Mouse (Mus musculus) CH12.LX (cell line): ENCODE results near the gene Slc25a11. TPM values are rescaled to one million over a fixed set of nuclear protein-coding genes. Genes with fewer than 3 reads are reported as not detected.

ENCODE experiments used
- DNase-seq: peaks from one replicate; pipeline ENCODE4 v3.0.0-alpha.2; 2013; ENCODE audit errors: extremely low read depth
- H3K27ac ChIP-seq: 2 replicates; pipeline ENCODE4 v1.5.1; 2012; ENCODE audit warnings: low read depth, mild to moderate bottlenecking, control low read depth, moderate library complexity; ENCODE audit not compliant: insufficient read depth
- H3K27me3 ChIP-seq: replicated peaks from 2 replicates; pipeline ENCODE3; 2012; ENCODE audit warnings: inconsistent platforms
- H3K36me3 ChIP-seq, 2 experiments: replicated peaks in 1 of 2; 2 replicates each; pipeline versions ENCODE3 to v1.6.1; 2012; ENCODE audit warnings: inconsistent platforms in 1 of 2, low read length in 1 of 2, mild to moderate bottlenecking in 1 of 2, mixed read lengths in 1 of 2, moderate library complexity in 1 of 2; ENCODE audit not compliant: control insufficient read depth in 1 of 2, insufficient read depth in 1 of 2
- H3K4me1 ChIP-seq, 2 experiments: 2 replicates each; pipeline ENCODE4 v1.6.1; 2012; ENCODE audit warnings: inconsistent platforms in 1 of 2, moderate library complexity in 1 of 2; ENCODE audit not compliant: insufficient read depth in 2 of 2, control insufficient read depth in 1 of 2
- H3K4me2 ChIP-seq: 2 replicates; pipeline ENCODE4 v1.6.1; 2012; ENCODE audit warnings: low read depth, mild to moderate bottlenecking, control low read depth; ENCODE audit not compliant: poor library complexity, insufficient read depth, severe bottlenecking
- H3K4me3 ChIP-seq, 3 experiments: fragments of 150-350 bp in 1 of 3; sonication (generic) in 1 of 3; replicated peaks in 1 of 3; 2 replicates each; pipeline versions ENCODE3 to v1.5.1; 2011 to 2012; ENCODE audit warnings: low read depth in 2 of 3, low read length in 2 of 3, mild to moderate bottlenecking in 2 of 3, moderate library complexity in 2 of 3, control low read depth in 1 of 3, improper control_type of control experiment in 1 of 3, inconsistent platforms in 1 of 3, mixed read lengths in 1 of 3; ENCODE audit not compliant: poor library complexity in 1 of 3
- H3K79me2 ChIP-seq: replicated peaks from 2 replicates; pipeline ENCODE4 v1.6.1; 2012; ENCODE audit warnings: mild to moderate bottlenecking, moderate library complexity; ENCODE audit not compliant: control insufficient read depth, poor library complexity, insufficient read depth, severe bottlenecking; ENCODE audit errors: extremely low read depth
- H3K9ac ChIP-seq: 2 replicates; pipeline ENCODE4 v1.6.1; 2012; ENCODE audit warnings: low read depth, mild to moderate bottlenecking, control low read depth, moderate library complexity; ENCODE audit not compliant: insufficient read depth
- H3K9me3 ChIP-seq: replicated peaks from 2 replicates; pipeline ENCODE3; 2012; ENCODE audit warnings: low read length, inconsistent platforms, mixed read lengths
- ELF1 ChIP-seq: IDR thresholded peaks from 2 replicates; pipeline ENCODE4 v1.6.1; 2014; ENCODE audit warnings: low read depth, mild to moderate bottlenecking, inconsistent platforms, low read length, improper control_type of control experiment
- HCFC1 ChIP-seq: IDR thresholded peaks from 2 replicates; pipeline ENCODE4 v1.6.1; 2012; ENCODE audit warnings: low read depth, mild to moderate bottlenecking, inconsistent platforms, low read length, improper control_type of control experiment
- JUN ChIP-seq: IDR thresholded peaks from 2 replicates; pipeline ENCODE4 v1.6.1; 2011; ENCODE audit warnings: low read depth, mild to moderate bottlenecking, low read length, improper control_type of control experiment, moderate library complexity; ENCODE audit not compliant: insufficient read depth
- MAX ChIP-seq: IDR thresholded peaks from 2 replicates; pipeline ENCODE4 v1.6.1; 2011; ENCODE audit warnings: low read length, improper control_type of control experiment
- MXI1 ChIP-seq: IDR thresholded peaks from 2 replicates; pipeline ENCODE4 v1.6.1; 2011; ENCODE audit warnings: mild to moderate bottlenecking, low read depth, low read length, improper control_type of control experiment
- MYC ChIP-seq: IDR thresholded peaks from 2 replicates; pipeline ENCODE4 v1.6.1; 2011; ENCODE audit warnings: low read depth, mild to moderate bottlenecking, improper control_type of control experiment, low read length
- NELFE ChIP-seq: IDR thresholded peaks from 2 replicates; pipeline ENCODE4 v1.6.1; 2011; ENCODE audit warnings: low read depth, low read length, improper control_type of control experiment
- POLR2A ChIP-seq: IDR thresholded peaks from 2 replicates; pipeline ENCODE4 v1.6.1; 2011; ENCODE audit warnings: low read depth, mild to moderate bottlenecking, improper control_type of control experiment, low read length
- POLR2AphosphoS2 ChIP-seq: IDR thresholded peaks from 2 replicates; pipeline ENCODE4 v1.6.1; 2011; ENCODE audit warnings: low read depth, low read length, improper control_type of control experiment
- RCOR1 ChIP-seq: conservative IDR thresholded peaks from 2 replicates; pipeline ENCODE4 v1.6.1; 2012; ENCODE audit warnings: low read depth, mild to moderate bottlenecking, inconsistent platforms, low read length, improper control_type of control experiment
- SIN3A ChIP-seq: IDR thresholded peaks from 2 replicates; pipeline ENCODE4 v1.6.1; 2012; ENCODE audit warnings: low read length, improper control_type of control experiment, inconsistent platforms
- TBP ChIP-seq: conservative IDR thresholded peaks from 2 replicates; pipeline ENCODE4 v1.6.1; 2011; ENCODE audit warnings: low read depth, low read length, improper control_type of control experiment
- ZMIZ1 ChIP-seq: IDR thresholded peaks from 2 replicates; pipeline ENCODE4 v1.6.1; 2012; ENCODE audit warnings: low read depth, mild to moderate bottlenecking, inconsistent platforms, low read length, improper control_type of control experiment
- dilution Hi-C: fragments of 300-500 bp; cut with MboI; formaldehyde crosslinking; loops from 2 replicates; pipeline ENCODE4 v1.14.3; 2020; ENCODE audit warnings: low sequenced_read_pairs; ENCODE audit not compliant: extremely low pct_unique_long_range_greater_than_20kb, extremely low pct_ligation_motif_present
- in situ Hi-C: fragments of 300-500 bp; cut with MboI; formaldehyde crosslinking; loops from 3 replicates; pipeline ENCODE4 v1.14.3; 2019; ENCODE audit warnings: low sequenced_read_pairs, low pct_ligation_motif_present, low pct_unique_long_range_greater_than_20kb, mixed read lengths
- polyA plus RNA-seq: library from polyadenylated mRNA; unstranded; fragments of >175 nt; gene quantifications from 2 replicates; pipeline ENCODE4 v1.2.1, GENCODE M21; 2012; ENCODE audit warnings: low read depth; ENCODE audit not compliant: insufficient read length
- total RNA-seq, 2 experiments: library from RNA; depleted of rRNA; stranded (reverse); fragments of 300-350 nt in 1 of 2; fragments of >200 nt in 1 of 2; gene quantifications; 2 replicates each; pipeline ENCODE4 v1.2.3; 2012 to 2014

Gene Slc25a11
- total and polyA plus RNA-seq, 3 experiments = 99.0 to 135 (median 132) TPM

- Histone ChIP-seq H3K4me1 (peaks cover 10 to 37% of the 10 kb centered on the region in 2 experiments), H3K79me2 (peaks cover 22% of the 10 kb centered on the region), H3K4me2 (peak overlapping the region; percentile 79), H3K4me3 (peak overlapping the region; percentile 69 to 92 (median 72)), H3K27ac (peak overlapping the region; percentile 29; the same call in 1 of the 2 replicates), H3K36me3 (peaks cover 43 to 67% of the 10 kb centered on the region in 2 experiments), H3K9ac (peak overlapping the region; percentile 87), H3K9me3 (no peaks in the 10 kb centered on the region), H3K27me3 (no peaks in the 10 kb centered on the region)
- 0 out of 2 replicates have a peak, but pooled peaks have one; percentile 71 for TF ChIP-seq SIN3A
- 0 out of 2 replicates have a peak, but pooled peaks have one; percentile 59 for TF ChIP-seq TBP
- TF ChIP-seq MAX = no peak
- peak; percentile 48; the same call in 1 of the 2 replicates for TF ChIP-seq MXI1
- TF ChIP-seq NELFE = no peak
- DNase-seq = no peak
- in situ Hi-C loops (no loop called here), dilution Hi-C loops (no loop called here)
Measured at GRCm38 (mm10) chr11:70668335-70668770, 21.1 kb upstream of the Slc25a11 start.

- Histone ChIP-seq H3K4me3 (peak overlapping the region in 2 of 3 experiments; percentile 69 to 92), H3K4me1 (peaks cover 10 to 37% of the 10 kb centered on the region in 2 experiments), H3K36me3 (peaks cover 49 to 72% of the 10 kb centered on the region in 2 experiments), H3K9ac (peak overlapping the region; percentile 87; the same call in 1 of the 2 replicates), H3K27me3 (no peaks in the 10 kb centered on the region)
- no peak for DNase-seq
- 0 out of 2 replicates have a peak, but pooled peaks have one; percentile 31 for TF ChIP-seq ZMIZ1
- no peak for TF ChIP-seq MYC
- TF ChIP-seq, all 38 proteins: peak for 1
- H3K4me2 ChIP-seq = peak overlapping the region; percentile 79
- in situ Hi-C loops = no loop called here
- dilution Hi-C loops = no loop called here
- H3K79me2 ChIP-seq = peaks cover 22% of the 10 kb centered on the region
- H3K9me3 ChIP-seq = no peaks in the 10 kb centered on the region
- no peak overlapping the region for H3K27ac ChIP-seq
Measured at GRCm38 (mm10) chr11:70667271-70668150, 20.2 kb upstream of the Slc25a11 start.

DNA sequence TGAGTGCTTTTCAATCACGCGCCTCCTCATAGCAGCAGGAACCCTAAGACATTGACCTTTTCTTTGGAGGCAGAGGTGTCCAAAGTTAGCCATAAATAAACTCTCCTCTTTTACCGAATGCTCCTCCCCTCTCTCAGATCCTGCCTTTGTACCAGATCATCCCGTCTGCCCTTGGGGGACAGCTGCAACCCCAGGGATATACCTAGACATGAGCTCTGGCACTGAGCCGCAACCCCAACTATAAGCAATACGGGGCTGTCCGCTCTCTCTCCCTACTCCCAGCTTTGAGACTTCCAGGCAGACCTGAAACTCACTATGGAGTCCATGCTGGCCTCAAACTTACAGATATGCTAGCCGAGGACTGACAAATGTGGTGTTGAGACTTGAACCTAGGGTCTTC is 19.4 kb upstream of the Slc25a11 start:
- dilution Hi-C loops = no loop called here
- Histone ChIP-seq H3K4me3 (no peak overlapping the region), H3K9me3 (no peaks in the 10 kb centered on the region), H3K27ac (no peak overlapping the region), H3K9ac (no peak overlapping the region), H3K4me2 (no peak overlapping the region), H3K4me1 (peaks cover 10 to 36% of the 10 kb centered on the region in 2 experiments), H3K27me3 (no peaks in the 10 kb centered on the region), H3K79me2 (peaks cover 22% of the 10 kb centered on the region), H3K36me3 (peaks cover 51 to 72% of the 10 kb centered on the region in 2 experiments)
- TF ChIP-seq ZMIZ1 = no peak
- no peak for TF ChIP-seq SIN3A
- TF ChIP-seq POLR2AphosphoS2 = no peak
- TF ChIP-seq ELF1 = no peak
- TF ChIP-seq JUN = no peak
- TF ChIP-seq POLR2A = no peak
- TF ChIP-seq MXI1 = no peak
- no peak for TF ChIP-seq RCOR1
- TF ChIP-seq HCFC1 = no peak
- no peak for DNase-seq
- in situ Hi-C loops = no loop called here
